Mouse (Mus musculus): ENCODE data around the gene Zfp551. TPM values are rescaled to one million over a fixed set of nuclear protein-coding genes. Genes with fewer than 3 reads are reported as not detected.

Gene Zfp551
- total RNA-seq (2015; ENCODE audit: low replicate concordance), result not detected in 2 replicates
- not detected in 2 replicates for total RNA-seq (2017; ENCODE audit: low replicate concordance)

DNA sequence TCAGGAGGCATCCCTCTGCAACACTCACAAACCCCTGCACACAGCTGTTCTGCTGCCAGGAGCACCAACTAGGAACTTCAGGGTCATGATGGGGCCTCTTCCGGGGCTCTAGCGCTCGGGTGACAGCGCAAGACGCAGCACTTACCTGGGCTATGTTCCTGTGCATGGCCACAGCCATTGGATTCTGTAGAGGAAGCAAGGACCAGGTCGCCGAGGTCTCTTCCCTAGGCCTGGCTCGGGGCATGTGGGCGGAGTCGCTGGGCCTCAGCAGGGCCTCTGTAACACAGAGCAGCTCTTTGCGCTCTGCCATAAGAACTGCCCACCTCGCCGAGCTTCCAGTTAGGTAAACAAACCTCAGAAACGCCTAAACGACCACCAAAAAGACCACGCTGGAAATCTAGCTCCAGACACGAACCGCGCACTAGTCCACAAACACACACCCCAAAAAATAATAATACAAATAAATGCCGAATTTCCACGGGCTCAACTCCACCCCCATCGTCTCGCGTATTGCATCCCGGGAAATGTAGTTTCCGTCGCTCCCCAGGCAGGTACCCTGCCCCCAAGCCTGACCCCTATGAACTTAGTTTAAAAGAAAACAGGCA is at the start of gene Zfp551:
Gene Zfp551, minus strand, starts transcription at position 507 of the 605 bp plus-strand sequence.
- no peak for ATAC-seq (replicated peaks; ENCODE audit: low FRiP score, poor library complexity, severe bottlenecking)

DNA sequence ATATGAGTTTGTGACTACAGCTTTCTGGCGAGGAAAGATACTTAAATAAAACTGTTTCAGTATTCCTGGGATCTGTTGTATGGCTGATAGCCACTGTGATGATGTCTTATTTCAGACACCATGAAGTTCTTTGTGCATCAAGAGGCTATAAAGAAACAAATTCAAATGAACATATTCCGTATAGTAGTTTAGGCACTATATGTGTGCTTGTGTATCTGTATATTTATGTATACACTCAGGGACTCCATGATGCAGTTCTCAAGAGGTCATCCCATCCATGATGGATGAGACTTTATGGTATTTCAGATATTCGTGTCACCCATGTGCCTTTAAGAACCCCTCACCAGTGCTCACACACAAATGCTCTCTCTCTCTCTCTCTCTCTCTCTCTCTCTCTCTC is 304 bp upstream of the Zfp551 start:
- ATAC-seq (replicated peaks; ENCODE audit: low FRiP score, poor library complexity, severe bottlenecking), result no peak

DNA sequence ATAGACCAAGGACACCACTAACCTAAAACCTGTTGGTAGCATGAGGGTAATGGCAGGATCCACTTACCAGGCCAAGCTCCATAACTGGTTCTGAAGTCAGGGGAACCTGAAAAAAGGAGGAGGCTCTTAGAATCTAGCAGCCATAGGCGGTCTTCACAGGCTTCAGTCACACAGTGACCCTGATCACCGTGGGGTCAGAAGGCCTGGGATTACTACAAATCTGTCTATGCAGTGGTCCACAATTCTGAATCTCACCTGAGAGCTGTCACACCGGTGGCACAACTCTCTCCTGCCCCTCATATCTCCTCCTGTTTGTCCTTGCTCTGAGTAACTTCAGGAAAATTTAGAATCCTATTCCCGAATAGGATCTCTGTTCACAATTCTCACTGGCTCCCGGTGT is 810 bp downstream of the Zfp551 start:
- no peak for ATAC-seq (replicated peaks; ENCODE audit: low FRiP score, poor library complexity, severe bottlenecking)

DNA sequence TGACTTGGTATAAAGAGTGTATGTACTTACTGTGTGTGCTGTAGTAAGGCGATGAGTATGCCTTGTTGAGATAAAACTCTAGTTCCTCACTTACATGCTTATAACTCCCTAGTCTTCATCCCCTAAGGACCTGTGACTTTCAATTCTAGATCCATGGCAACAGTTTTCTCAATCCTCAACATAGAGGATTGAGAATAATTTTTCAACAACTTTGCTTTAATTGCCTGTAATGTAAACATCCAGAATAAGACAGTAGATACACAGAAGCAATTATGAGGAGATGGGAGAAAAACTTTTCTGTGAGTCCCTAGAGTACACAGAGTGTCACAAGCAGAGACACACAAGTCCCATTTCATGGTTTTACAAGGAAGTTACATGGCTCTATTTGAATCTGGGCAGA is 53.4 kb downstream of the Zfp551 start, which contains the start of gene Vmn1r84:
Gene Vmn1r84, minus strand, starts transcription at position 101 of the 400 bp plus-strand sequence.
- ATAC-seq (replicated peaks; ENCODE audit: low FRiP score, poor library complexity, severe bottlenecking), result no peak

Other genes with a start within 250 kb of the Zfp551 start
- gene Vmn1r80, start 233.5 kb downstream of the Zfp551 start, total RNA-seq (2015; ENCODE audit: low replicate concordance), result not detected in 2 replicates
- 0.28 TPM in 1 of 2 replicates, not detected in the other for gene Vmn1r80, start 233.5 kb downstream of the Zfp551 start, total RNA-seq (2017; ENCODE audit: low replicate concordance)
- not detected in 2 replicates for gene Vmn1r81, start 154.5 kb downstream of the Zfp551 start, total RNA-seq (2015; ENCODE audit: low replicate concordance)
- 0.14 and 0.17 TPM in 2 replicates for gene Vmn1r81, start 154.5 kb downstream of the Zfp551 start, total RNA-seq (2017; ENCODE audit: low replicate concordance)
- gene Vmn1r82, start 122.3 kb downstream of the Zfp551 start, total RNA-seq (2015; ENCODE audit: low replicate concordance), result not detected in 2 replicates
- not detected in 2 replicates for gene Vmn1r82, start 122.3 kb downstream of the Zfp551 start, total RNA-seq (2017; ENCODE audit: low replicate concordance)
- not detected in 2 replicates for gene Vmn1r83, start 93.3 kb downstream of the Zfp551 start, total RNA-seq (2015; ENCODE audit: low replicate concordance)
- gene Vmn1r83, start 93.3 kb downstream of the Zfp551 start, total RNA-seq (2017; ENCODE audit: low replicate concordance), result not detected in 2 replicates
- gene Vmn1r84, start 53.5 kb downstream of the Zfp551 start, total RNA-seq (2015; ENCODE audit: low replicate concordance), result not detected in 2 replicates
- gene Vmn1r84, start 53.5 kb downstream of the Zfp551 start, total RNA-seq (2017; ENCODE audit: low replicate concordance), result not detected in 2 replicates
- gene Zfp606, start 55.5 kb upstream of the Zfp551 start, total RNA-seq (2015; ENCODE audit: low replicate concordance), result 0.19 and 4.4 TPM in 2 replicates
- gene Zfp606, start 55.5 kb upstream of the Zfp551 start, total RNA-seq (2017; ENCODE audit: low replicate concordance), result 1.4 and 2.6 TPM in 2 replicates
- gene 2900092C05Rik, start 89.8 kb upstream of the Zfp551 start, total RNA-seq (2015; ENCODE audit: low replicate concordance), result not detected in 2 replicates
- gene 2900092C05Rik, start 89.8 kb upstream of the Zfp551 start, total RNA-seq (2017; ENCODE audit: low replicate concordance), result not detected in 2 replicates
- gene Vmn2r53, start 186.0 kb upstream of the Zfp551 start, total RNA-seq (2015; ENCODE audit: low replicate concordance), result not detected in 2 replicates
- gene Vmn2r53, start 186.0 kb upstream of the Zfp551 start, total RNA-seq (2017; ENCODE audit: low replicate concordance), result 0.09 and 0.28 TPM in 2 replicates
- gene Vmn2r54, start 217.6 kb upstream of the Zfp551 start, total RNA-seq (2015; ENCODE audit: low replicate concordance), result not detected in 2 replicates
- not detected in 2 replicates for gene Vmn2r54, start 217.6 kb upstream of the Zfp551 start, total RNA-seq (2017; ENCODE audit: low replicate concordance)

All from erythroblast, adult 5-6 weeks (primary cell).